Mouse (Mus musculus) heart, adult 9 months (tissue): ENCODE results near the gene Rab3d.

Source experiments
- DNase-seq, 2 experiments: peaks; one replicate each; pipeline ENCODE4 v3.0.0; 2022; ENCODE audit warnings: low spot score in 2 of 2

Rab3d gene

GRCm38 (mm10) chr9:21918035-21918592, at the start of gene Rab3d:
Gene Rab3d (minus strand): TSS chr9:21918192.
- DNase-seq: peak; percentile 95 to 96

DNA sequence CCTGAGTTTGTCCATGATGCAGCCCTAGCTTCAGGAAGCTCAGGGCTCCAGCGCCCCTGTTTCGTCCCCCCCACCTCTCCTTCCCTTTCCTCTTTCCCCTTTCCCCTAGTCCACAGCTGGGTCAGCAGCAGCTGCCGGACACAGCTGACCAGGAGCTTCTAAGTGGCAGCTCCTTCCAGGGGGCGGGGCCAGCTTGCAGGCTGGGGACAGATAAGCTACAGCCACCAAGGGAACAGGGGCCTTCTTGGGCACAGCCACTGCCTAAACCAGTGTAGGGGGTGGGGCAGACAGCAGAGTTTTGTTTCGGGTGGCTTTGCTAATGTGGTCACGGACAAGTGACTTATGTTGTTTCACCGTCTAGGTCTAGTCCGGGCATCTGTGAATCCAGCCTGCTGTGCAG, 45.4 kb upstream of the Rab3d start, which contains the start of gene Epor:
Epor (minus strand) TSS at position 90 of the 400 bp plus-strand sequence.
- peak; percentile 66 to 81 for DNase-seq

- DNase-seq: peak; percentile 42 to 62
Observed at GRCm38 (mm10) chr9:21962416-21963059, 44.5 kb upstream of the Rab3d start.

- no peak for DNase-seq
Observed at GRCm38 (mm10) chr9:21962010-21962409, 44.0 kb upstream of the Rab3d start.

DNA sequence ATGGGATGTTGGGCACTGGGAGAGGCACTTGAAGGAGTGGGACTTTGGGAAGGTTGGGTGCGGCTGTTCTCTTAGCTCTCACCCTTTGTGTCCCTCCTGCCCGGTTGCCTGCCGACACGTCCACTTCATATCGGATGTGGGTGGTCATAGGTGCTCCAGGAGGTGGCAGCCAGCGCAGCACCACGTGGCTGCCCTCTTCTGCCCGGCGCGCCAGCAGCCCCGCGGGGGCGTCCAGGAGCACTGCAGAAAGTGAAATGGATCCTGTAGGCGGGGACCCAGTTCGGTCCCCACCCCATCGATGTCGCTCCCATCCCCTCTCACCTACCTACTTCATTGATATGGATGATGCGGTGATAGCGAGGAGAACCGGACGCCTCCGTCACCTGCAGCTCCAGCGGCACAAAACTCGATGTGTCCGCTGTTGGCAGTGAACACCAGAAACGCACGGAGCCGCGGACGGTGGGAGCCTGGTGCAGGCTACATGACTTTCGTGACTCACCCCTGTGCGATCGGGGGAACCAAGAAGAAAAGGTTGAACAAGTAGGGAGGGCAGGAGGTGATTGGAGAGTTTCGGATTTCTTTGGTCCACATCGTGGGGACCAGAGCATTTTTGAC, 43.5 kb upstream of the Rab3d start:
- DNase-seq: no peak

- DNase-seq: no peak
Observed at GRCm38 (mm10) chr9:21960558-21961208, 42.7 kb upstream of the Rab3d start.

DNA sequence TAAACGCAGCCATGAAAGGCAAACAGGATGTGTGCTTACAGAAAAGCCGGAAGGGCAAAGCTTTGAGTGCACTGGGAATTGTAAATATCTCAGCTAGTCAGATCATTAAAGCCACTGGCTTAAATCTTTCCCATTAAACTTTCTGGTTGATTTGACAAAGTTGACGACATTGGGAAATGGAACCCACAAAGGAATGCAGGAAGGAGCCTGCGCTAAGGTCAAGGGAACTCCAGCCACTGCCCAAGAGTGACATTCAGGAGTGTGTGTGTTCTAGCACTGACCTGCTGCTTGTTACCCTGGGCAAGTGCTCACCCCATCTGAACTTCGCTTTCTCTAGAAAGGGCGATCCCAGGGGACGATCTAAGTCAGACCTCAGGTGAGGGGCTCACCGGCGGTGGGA, 42.1 kb upstream of the Rab3d start:
- no peak for DNase-seq

DNA sequence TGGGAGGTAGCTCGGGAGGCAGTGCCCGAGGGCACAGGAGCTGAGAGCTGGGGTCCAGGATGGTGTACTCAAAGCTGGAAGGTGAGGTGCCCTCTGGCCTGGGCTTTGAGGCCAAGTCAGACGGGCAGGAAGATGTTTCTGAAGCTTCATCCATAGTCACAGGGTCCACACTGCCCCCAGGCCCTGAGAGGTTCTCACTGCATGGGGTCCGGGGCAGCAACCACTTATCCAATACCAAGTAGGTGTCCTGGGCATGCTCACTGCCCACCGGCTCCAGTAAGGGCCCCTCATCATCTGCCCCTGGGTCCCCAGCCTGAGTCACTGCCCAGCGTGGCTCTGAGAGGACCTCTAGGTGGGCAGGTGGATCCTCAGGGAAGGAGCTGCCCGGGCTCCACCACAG, 41.3 kb upstream of the Rab3d start:
- no peak for DNase-seq

GRCm38 (mm10) chr9:21958372-21958771, 40.4 kb upstream of the Rab3d start:
- DNase-seq: no peak

DNA sequence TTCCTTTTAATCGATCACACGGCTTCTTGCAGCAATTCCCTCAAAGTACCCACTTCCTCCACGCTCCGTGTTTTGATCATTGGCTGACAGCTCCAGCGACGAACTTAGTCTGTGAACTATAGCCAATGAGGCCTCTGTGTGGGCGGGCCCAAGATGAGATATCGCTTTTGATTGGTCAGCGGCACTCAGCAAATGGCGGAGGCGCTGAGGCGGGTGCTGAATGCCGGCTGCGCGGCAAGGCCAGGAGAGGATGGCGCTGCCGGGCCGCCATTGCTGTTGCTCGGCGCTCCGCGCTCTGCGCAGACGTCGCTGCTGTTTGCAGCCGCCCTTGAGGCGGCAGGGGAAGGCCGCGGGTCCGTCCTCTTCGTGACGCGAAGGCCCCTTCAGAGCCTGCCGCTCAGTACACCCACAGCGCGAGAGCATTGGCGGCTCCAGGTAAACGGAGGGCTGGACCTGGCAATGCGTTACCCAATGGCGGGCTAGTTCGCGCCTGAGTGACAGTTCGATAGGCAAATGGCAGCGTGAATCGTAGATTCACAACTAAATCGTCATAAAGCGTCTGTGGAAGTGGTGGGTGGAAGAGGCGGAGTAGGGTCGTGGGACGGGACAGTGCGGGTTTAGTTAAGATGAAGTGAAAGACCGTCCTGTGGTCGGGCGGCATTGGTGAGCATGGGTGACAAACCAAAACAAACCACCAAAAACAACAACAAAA, 37.7 kb upstream of the Rab3d start, which contains the start of gene Swsap1:
Swsap1 (plus strand) TSS at position 186 of the 712 bp plus-strand sequence.
- peak; percentile 99 to 100 for DNase-seq

DNA sequence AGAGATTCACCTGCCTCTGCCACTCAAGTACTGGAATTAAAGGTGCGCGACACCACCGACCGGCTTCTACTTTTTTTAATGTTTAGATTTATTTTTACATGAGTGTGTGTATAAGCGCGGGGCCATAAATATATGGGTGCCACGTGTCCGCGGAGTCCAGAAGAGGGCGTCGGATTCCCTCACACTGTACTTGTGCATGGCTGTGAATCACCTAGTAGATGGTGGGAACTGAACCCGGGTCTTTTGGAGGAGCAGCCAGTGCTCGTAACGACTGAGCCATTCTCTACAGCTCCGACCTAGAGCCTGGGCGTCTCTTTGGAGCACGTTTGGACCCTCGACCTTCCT, 37.2 kb upstream of the Rab3d start:
- DNase-seq: no peak

GRCm38 (mm10) chr9:21954635-21955034, 36.6 kb upstream of the Rab3d start:
- DNase-seq: no peak

DNA sequence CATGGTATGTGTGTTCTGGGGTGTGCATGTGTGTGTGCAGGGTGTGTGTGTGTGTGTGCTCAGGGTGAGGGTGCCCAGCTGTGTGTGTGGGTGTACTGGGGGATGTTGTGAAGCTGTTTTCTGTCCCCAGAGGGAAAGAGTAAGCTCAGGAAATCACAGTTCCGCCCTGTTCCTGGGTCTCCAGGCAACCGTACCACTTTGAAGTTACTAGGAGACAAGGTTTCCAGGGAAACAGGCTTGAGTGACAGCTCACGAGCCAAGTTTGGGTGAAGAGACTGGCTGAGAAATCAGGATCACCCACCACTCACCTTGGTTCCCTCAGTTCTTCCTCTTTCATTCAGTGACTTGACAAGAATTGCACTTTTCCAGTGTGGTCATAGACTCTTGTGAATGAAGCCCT, 35.6 kb upstream of the Rab3d start:
- DNase-seq: no peak

GRCm38 (mm10) chr9:21951977-21952376, 34.0 kb upstream of the Rab3d start:
- no peak for DNase-seq

- DNase-seq: peak in 1 of 2 experiments; percentile 43
Observed at GRCm38 (mm10) chr9:21950322-21950721, 32.3 kb upstream of the Rab3d start.

DNA sequence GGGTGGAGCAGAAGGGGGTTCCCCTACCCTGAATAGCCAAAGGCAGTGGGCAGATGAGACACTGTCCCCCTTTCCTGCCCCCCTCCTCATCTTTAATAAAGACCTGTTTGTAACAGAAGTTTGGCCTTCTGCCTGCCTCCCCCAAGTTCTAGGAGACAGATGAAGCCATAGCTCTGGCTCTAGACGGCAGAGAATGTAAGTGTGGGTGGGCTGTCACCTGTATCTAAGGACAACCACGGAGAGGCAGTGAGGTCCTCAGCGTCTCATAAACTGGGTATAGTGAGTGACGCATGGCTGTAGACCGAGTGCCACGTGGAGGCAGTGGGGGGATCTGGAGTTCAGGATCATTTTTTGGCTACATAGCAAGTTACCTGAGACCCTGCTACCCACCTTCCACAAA, 30.8 kb upstream of the Rab3d start:
- no peak for DNase-seq

DNA sequence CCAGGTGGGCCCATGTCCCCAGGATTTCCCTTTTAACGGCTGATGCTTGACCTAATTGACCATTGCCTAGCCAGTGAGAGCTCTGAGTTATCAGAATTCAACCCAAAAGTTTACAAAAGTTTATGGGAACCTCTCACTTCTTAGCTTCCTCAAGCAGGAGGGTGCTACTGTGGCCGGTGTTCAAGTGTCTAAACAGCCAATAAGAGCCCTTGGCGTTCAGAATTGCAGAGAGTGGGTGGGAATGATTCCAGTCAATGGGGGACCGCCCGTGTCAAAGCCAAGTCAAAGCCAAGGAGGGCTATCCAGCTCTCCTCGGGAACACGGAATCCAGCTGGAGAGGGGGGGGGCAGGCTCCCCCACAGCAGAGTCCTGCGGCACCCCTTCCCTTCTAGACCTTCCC, 30.2 kb upstream of the Rab3d start:
- no peak for DNase-seq

- no peak for DNase-seq
Observed at GRCm38 (mm10) chr9:21947540-21948130, 29.6 kb upstream of the Rab3d start.

GRCm38 (mm10) chr9:21944267-21944666, 26.3 kb upstream of the Rab3d start:
- DNase-seq: no peak

- no peak for DNase-seq
Observed at GRCm38 (mm10) chr9:21943638-21944037, 25.6 kb upstream of the Rab3d start.

DNA sequence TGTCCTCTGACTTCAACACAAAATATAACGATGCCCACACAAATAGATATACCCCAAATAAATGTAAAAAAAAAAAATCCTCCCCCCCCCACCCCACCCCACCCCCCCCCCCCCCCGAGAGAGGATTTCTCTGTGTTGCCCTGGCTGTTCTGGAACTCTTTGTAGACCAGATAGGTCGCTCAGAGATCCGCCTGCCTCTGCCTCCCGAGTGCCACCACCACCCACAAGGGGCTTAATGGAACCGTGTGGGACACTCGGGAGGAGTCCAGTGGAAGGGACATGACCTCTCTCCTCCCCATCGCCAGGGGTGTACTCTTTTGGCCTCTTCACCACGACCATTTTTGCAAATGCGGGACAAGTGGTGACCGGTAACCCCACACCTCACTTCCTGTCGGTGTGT, 25.1 kb upstream of the Rab3d start:
- DNase-seq: no peak
